Mouse (Mus musculus) CD8-positive naive resting alpha-beta T cell, adult 2 months (primary cell): ENCODE results near the gene Nf2.
"Not testable (repeated sequence)": the region's sequence is repeated elsewhere in the genome, so short reads cannot be mapped to it uniquely, and the experiment has no call there.

Experiments
- DNase-seq, 2 experiments: peaks; one replicate each; pipeline ENCODE4 v3.0.0; 2022; ENCODE audit warnings: low read depth in 2 of 2, low spot score in 2 of 2

Nf2 gene

GRCm38 (mm10) chr11:4838235-4838634, 11.1 kb downstream of the Nf2 start:
- DNase-seq = no peak

GRCm38 (mm10) chr11:4837342-4837741, 12.0 kb downstream of the Nf2 start:
- no peak for DNase-seq

- DNase-seq = peak in 1 of 2 experiments; percentile 23
Observed at GRCm38 (mm10) chr11:4836755-4837154, 12.6 kb downstream of the Nf2 start.

DNA sequence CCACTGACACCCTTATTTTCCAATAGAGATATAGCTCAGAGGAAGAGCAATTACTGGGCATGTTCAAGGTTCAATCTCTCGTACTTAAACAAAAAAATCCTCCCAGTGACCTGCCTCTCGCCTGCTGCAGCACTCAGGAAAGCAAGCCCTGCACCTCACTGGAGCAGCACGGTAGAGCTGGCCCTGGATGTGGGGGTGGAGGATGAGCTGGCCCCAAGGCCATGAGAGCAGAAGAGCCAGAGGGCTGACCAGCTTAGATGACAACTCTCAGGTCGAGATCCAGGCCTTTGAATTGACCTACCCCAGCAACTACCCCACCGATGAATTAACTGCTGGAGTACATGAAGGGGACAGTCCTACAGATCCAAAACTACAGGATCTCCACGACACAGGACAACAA, 13.9 kb downstream of the Nf2 start:
- no peak for DNase-seq

GRCm38 (mm10) chr11:4833295-4833939, 15.9 kb downstream of the Nf2 start:
- DNase-seq = no peak

DNA sequence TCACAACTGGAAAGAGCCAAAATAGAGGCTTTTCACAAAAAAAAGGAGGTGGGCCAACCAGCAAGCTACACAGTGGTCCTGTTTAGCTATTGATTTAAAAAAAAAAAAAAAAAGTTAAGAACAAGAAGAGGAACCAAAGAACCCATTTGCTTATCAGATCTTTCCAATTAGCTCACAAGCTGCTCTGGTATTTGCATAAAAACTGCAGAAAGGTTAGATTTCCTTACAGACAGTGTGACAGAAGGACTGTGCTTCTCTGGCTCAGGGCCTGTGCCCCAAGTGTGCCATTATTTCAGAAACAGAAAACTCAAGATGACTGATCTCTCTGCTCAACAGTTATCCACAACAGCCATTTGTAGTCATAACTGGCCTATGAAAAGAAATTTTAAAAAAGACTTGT, 18.3 kb downstream of the Nf2 start:
- no peak for DNase-seq

DNA sequence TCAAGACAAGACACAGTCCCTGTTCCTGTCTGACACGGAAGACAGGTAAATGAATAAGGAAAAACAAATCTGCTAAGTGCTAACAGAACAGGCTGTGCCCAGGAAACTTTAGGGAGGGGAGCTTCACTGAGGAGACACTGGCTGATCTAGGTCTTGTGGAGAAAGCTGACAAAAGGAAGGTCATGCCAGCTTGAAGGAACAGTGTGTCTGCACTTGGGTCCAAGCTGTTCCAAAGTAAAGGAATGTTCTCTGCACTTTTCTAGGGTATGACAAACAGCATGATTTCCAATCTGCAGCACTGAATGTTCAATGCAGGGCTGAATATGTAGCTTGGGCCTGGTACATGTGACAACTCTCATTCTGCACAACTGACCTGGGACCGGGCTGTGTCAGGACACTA, 21.4 kb downstream of the Nf2 start:
- no peak for DNase-seq

DNA sequence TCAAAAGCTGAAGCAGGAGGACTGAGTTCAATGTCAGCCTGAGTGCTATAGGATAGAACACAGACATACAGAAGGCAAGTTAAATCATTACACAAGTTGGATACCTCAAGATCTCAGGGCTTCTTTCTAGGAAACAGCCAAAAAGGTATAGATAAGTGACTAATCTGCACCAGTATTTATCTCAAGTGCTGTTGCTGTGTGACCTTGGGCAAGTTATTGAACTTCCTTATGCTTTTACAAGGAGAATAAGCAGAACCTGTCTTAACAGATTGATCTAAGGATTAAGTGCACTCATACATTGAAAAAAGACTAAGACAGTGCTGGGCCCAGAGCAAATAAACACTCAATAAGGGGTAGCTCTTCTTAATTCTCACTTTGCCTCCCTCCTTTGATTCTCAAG, 22.0 kb downstream of the Nf2 start:
- DNase-seq = no peak

- DNase-seq = no peak
Observed at GRCm38 (mm10) chr11:4826152-4826778, 23.1 kb downstream of the Nf2 start.

DNA sequence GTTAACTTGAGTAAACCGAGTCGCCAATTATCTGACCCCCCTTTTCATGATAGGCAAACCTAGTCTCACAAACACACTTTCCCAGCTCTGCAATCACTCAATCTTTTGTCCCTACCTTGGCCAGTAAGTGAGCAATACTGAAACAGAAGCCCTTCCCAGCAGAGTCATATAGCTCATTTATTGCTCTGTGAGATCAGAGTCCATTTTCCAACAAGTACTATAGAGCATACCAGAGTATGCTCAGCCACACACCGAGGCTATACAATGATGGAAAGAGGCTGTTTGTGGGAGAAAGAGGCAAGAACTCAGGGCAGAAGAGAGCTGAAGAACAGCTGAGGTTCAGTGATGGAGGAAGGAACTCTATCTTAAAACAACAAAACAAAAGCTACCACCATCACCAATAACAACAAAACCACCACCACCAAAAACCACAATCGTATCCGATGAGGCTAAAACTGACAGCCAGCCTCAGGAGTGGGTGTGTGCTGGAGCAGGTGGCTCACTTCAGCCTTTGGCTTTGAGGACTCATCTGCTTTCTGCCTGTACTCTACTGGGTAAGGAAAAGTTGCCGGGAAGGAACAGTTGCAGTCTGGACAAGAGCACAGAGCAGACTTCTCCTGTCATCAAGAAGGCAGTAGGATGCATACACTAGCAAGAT, 25.6 kb downstream of the Nf2 start:
- no peak for DNase-seq

- not testable (repeated sequence) for DNase-seq
Observed at GRCm38 (mm10) chr11:4822446-4822842, 26.9 kb downstream of the Nf2 start.

- no peak for DNase-seq
Observed at GRCm38 (mm10) chr11:4821492-4822445, 27.6 kb downstream of the Nf2 start.

DNA sequence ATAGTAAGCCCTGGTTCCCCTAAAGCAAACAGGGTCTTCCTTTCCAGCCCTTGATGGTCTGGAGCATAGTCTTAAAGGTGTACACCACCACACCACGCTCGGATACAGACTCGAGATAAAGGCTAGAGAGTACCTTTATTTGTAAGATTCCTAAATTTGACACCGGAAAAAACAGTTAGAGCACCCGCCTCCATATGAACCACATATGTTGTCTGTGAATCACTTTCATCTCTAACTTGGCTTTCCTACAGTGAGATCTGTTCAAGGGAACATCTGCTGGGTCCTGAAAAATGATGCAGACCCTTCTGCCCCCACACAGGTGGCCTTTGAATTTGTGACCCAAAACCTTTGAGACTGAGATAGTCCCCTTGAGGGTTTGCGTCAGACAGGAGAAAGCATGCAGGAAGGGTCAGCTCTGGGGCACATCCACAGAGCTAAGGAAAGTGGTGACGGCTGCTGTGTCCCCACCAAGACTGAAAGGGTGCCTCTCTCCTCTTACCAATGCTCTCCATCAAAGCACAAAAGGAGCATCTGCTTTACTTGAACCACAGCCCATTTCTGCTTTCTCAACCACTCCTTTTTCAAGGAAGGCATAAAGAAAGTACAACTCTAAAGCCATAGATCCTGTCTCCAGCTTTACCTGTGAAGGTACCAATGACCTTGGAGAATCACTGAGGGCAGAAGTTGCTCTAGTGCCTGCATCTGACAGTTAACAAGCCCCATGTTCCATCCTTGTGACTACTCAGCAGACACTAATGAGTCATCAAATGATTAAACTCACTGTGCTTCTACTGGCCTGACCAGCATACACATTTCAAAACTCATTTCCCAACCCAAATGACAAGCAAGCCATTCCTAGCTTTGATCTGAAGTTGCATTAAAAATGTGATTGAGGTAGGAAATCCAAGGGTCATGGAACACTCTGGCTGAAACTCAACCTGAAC, 34.6 kb downstream of the Nf2 start:
- DNase-seq = no peak

DNA sequence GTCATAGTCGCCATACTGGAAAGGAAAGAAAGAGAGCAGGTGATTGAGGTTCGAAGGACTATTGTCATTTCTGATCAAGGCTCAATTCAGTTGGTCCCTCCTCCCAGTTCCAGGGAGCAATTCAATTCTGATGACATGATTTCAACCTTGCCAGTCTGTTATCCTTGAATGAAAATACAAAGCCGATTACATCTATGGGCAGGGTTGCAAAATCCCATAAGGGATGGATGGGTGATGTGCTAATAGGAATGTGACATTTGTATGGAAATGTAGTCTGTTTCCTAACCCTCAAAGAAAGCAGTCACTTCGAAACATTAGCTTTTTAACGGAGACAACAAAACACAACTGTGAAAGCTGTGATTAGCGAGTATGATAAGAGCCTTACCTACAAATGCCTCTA, 41.0 kb downstream of the Nf2 start:
- no peak for DNase-seq

- no peak for DNase-seq
Observed at GRCm38 (mm10) chr11:4806031-4806715, 43.2 kb downstream of the Nf2 start.

GRCm38 (mm10) chr11:4804921-4805562, 44.3 kb downstream of the Nf2 start:
- no peak for DNase-seq

GRCm38 (mm10) chr11:4803951-4804350, 45.4 kb downstream of the Nf2 start:
- DNase-seq = peak; percentile 33 to 55

DNA sequence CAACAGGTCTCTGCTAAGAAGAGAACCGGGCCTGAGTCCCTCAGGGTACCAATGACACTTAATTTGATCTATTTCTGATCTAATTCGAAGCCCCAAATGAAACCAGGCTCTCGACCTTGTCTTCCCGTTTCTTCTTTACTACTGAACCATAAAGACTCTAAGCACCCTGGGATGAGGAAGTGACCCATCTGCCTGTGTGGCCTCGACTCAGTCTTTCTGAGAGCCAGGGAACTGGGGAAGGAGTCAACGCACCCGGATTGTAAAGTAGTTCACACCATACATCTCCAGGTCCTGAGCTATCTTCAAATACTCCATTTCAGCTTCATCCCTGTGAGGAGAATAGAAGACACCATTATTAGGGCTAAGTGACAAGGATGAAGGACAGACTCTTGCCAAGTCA, 45.9 kb downstream of the Nf2 start:
- DNase-seq = no peak

DNA sequence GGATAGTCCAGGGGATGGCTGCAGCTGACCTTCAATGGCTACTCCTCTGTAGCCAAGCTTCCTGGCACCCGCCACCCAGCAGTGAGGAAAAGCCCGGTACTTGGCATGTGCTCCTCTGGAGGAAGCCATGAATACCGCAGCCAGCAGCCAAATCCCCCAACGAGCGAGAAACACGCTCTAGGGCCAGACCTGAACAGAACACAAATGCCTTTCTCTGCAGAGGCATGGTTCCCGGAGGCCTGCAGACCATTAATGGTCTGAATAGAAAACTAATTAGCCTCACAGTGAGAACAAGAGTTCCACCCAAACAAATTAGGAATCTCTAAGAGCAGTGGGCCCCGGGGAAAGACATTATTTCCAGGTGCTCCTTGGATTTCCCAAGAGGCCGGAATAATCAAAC, 46.3 kb downstream of the Nf2 start:
- no peak for DNase-seq
